Mouse (Mus musculus): ENCODE data around the gene Map4k2. TPM values are rescaled to one million over a fixed set of nuclear protein-coding genes. Genes with fewer than 3 reads are reported as not detected.
A peak's percentile ranks its signal among the peaks of the same experiment; 100 is the strongest.

Map4k2 gene
- total and polyA plus RNA-seq, 3 experiments: 55.5 to 119 (median 95.2) TPM

DNA sequence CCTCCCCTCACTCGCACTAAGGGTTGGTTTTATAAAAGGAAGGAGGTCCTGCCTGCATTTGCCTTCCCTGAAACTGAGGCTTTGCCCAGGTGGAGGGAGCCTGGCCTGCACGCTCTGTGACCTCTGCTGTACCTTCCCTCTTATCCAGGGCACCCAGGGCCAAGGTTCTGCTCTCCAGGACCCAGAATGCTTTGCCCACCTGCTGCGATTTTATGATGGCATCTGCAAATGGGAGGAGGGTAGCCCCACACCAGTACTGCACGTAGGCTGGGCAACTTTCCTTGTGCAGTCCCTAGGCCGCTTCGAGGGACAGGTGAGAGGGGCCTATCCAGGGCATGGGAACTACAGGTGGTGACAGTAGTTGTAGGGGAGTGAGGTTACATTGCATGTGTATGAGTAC, 1.7 kb upstream of the Map4k2 start:
- DNase-seq (ENCODE audit: extremely low read depth): no peak
- Histone ChIP-seq H3K9me3 (replicated peaks; ENCODE audit: low read length) (no peaks in the 10 kb centered on the region), H3K79me2 (replicated peaks; ENCODE audit: control insufficient read depth, extremely low read depth, insufficient read depth, poor library complexity, severe bottlenecking) (peaks cover 30% of the 10 kb centered on the region), H3K36me3 (replicated peaks in 1 of 2; ENCODE audit: control insufficient read depth in 1 of 2, insufficient read depth in 1 of 2, low read length in 1 of 2) (peaks cover 39 to 53% of the 10 kb centered on the region in 2 experiments), H3K4me1 (ENCODE audit: control insufficient read depth in 1 of 2, insufficient read depth in 2 of 2) (peaks cover 40 to 61% of the 10 kb centered on the region in 2 experiments), H3K9ac (ENCODE audit: insufficient read depth, low read depth) (peak overlapping the region; percentile 79), H3K4me3 (replicated peaks in 1 of 3; ENCODE audit: low read depth in 2 of 3, low read length in 2 of 3, poor library complexity in 1 of 3) (peak overlapping the region in 2 of 3 experiments; percentile 55 to 61), H3K27me3 (replicated peaks) (no peaks in the 10 kb centered on the region), H3K4me2 (ENCODE audit: insufficient read depth, low read depth, poor library complexity, severe bottlenecking) (peak overlapping the region; percentile 66), H3K27ac (ENCODE audit: insufficient read depth, low read depth) (peak overlapping the region; percentile 99)
- TF ChIP-seq E2F4 (IDR thresholded peaks at IDR 0.05; ENCODE audit: insufficient replicate concordance, low read depth, low read length) (no peak), RAD21 (IDR thresholded peaks at IDR 0.05; ENCODE audit: low read depth, low read length) (no peak), GABPA (IDR thresholded peaks at IDR 0.05; ENCODE audit: insufficient replicate concordance, low read depth, low read length) (no peak), ZKSCAN1 (IDR thresholded peaks at IDR 0.05; ENCODE audit: borderline replicate concordance, low read depth, low read length) (no peak), RCOR1 (conservative IDR thresholded peaks at IDR 0.05; ENCODE audit: low read depth, low read length) (no peak)
- in situ Hi-C loops (cut with MboI; ENCODE audit: low pct_ligation_motif_present, low pct_unique_long_range_greater_than_20kb, low sequenced_read_pairs) (no loop called here), dilution Hi-C loops (cut with MboI; ENCODE audit: extremely low pct_ligation_motif_present, extremely low pct_unique_long_range_greater_than_20kb, low sequenced_read_pairs) (no loop called here)

GRCm38 (mm10) chr19:6339890-6340504, 938 bp upstream of the Map4k2 start:
- in situ Hi-C loops (cut with MboI; ENCODE audit: low pct_ligation_motif_present, low pct_unique_long_range_greater_than_20kb, low sequenced_read_pairs) (no loop called here), dilution Hi-C loops (cut with MboI; ENCODE audit: extremely low pct_ligation_motif_present, extremely low pct_unique_long_range_greater_than_20kb, low sequenced_read_pairs) (no loop called here)
- peaks cover 30% of the 10 kb centered on the region for H3K79me2 ChIP-seq (replicated peaks; ENCODE audit: control insufficient read depth, extremely low read depth, insufficient read depth, poor library complexity, severe bottlenecking)
- peaks cover 47 to 61% of the 10 kb centered on the region in 2 experiments for H3K36me3 ChIP-seq (replicated peaks in 1 of 2; ENCODE audit: control insufficient read depth in 1 of 2, insufficient read depth in 1 of 2, low read length in 1 of 2)
- peaks cover 37 to 65% of the 10 kb centered on the region in 2 experiments for H3K4me1 ChIP-seq (ENCODE audit: control insufficient read depth in 1 of 2, insufficient read depth in 2 of 2)
- peak overlapping the region; percentile 75 for H3K4me2 ChIP-seq (ENCODE audit: insufficient read depth, low read depth, poor library complexity, severe bottlenecking)
- H3K9ac ChIP-seq (ENCODE audit: insufficient read depth, low read depth): peak overlapping the region; percentile 79
- DNase-seq (ENCODE audit: extremely low read depth): peak; percentile 91
- H3K9me3 ChIP-seq (replicated peaks; ENCODE audit: low read length): no peaks in the 10 kb centered on the region
- no peaks in the 10 kb centered on the region for H3K27me3 ChIP-seq (replicated peaks)
- H3K4me3 ChIP-seq (replicated peaks in 1 of 3; ENCODE audit: low read depth in 2 of 3, low read length in 2 of 3, poor library complexity in 1 of 3): peak overlapping the region; percentile 42 to 61 (median 55)
- peak overlapping the region; percentile 99 for H3K27ac ChIP-seq (ENCODE audit: insufficient read depth, low read depth)
- TF ChIP-seq USF2 (conservative IDR thresholded peaks at IDR 0.05; ENCODE audit: low read depth, low read length): no peak
- no peak for TF ChIP-seq RCOR1 (conservative IDR thresholded peaks at IDR 0.05; ENCODE audit: low read depth, low read length)
- TF ChIP-seq MAZ (IDR thresholded peaks at IDR 0.05; ENCODE audit: low read depth, low read length): no peak
- peak; percentile 54 for TF ChIP-seq RAD21 (IDR thresholded peaks at IDR 0.05; ENCODE audit: low read depth, low read length)
- TF ChIP-seq ZKSCAN1 (IDR thresholded peaks at IDR 0.05; ENCODE audit: borderline replicate concordance, low read depth, low read length): no peak
- TF ChIP-seq ZC3H11A (IDR thresholded peaks at IDR 0.05; ENCODE audit: low read depth, low read length): no peak
- peak in 1 of 2 experiments; percentile 77; a peak in 2 of 4 replicates for TF ChIP-seq CTCF (conservative IDR thresholded peaks at IDR 0.05 in 1 of 2, IDR thresholded peaks at IDR 0.05 in 1 of 2; ENCODE audit: low read depth in 2 of 2, low read length in 2 of 2)
- 0 out of 2 replicates have a peak, but pooled peaks have one; percentile 66 for TF ChIP-seq TCF12 (IDR thresholded peaks at IDR 0.05; ENCODE audit: low read depth, low read length)
- no peak for TF ChIP-seq JUN (IDR thresholded peaks at IDR 0.05; ENCODE audit: insufficient read depth, low read depth, low read length)
- peak; percentile 4; the same call in 1 of the 2 replicates for TF ChIP-seq SIN3A (IDR thresholded peaks at IDR 0.05; ENCODE audit: low read length)
- TF ChIP-seq UBTF (IDR thresholded peaks at IDR 0.05; ENCODE audit: low read depth, low read length): no peak; the same call in 1 of the 2 replicates
- no peak for TF ChIP-seq PAX5 (IDR thresholded peaks at IDR 0.05; ENCODE audit: low read length)
- TF ChIP-seq ELF1 (IDR thresholded peaks at IDR 0.05; ENCODE audit: low read depth, low read length): peak; percentile 67
- peak; percentile 48 for TF ChIP-seq SMC3 (IDR thresholded peaks at IDR 0.05; ENCODE audit: low read depth, low read length)
- TF ChIP-seq ZMIZ1 (IDR thresholded peaks at IDR 0.05; ENCODE audit: low read depth, low read length): peak; percentile 55; the same call in 1 of the 2 replicates
- TF ChIP-seq NRF1 (IDR thresholded peaks at IDR 0.05; ENCODE audit: low read depth, low read length): peak; percentile 53
- no peak for TF ChIP-seq USF1 (IDR thresholded peaks at IDR 0.05; ENCODE audit: low read depth, low read length)
- peak; percentile 58 for TF ChIP-seq HCFC1 (IDR thresholded peaks at IDR 0.05; ENCODE audit: low read depth, low read length)
- TF ChIP-seq ETS1 (conservative IDR thresholded peaks at IDR 0.05; ENCODE audit: low read depth, low read length): no peak
- TF ChIP-seq GABPA (IDR thresholded peaks at IDR 0.05; ENCODE audit: insufficient replicate concordance, low read depth, low read length): no peak
- no peak for TF ChIP-seq KAT2A (IDR thresholded peaks at IDR 0.05; ENCODE audit: insufficient replicate concordance, low read length)
- TF ChIP-seq POLR2AphosphoS2 (IDR thresholded peaks at IDR 0.05; ENCODE audit: low read depth, low read length): no peak; the same call in 1 of the 2 replicates
- peak; percentile 81 for TF ChIP-seq IRF4 (IDR thresholded peaks at IDR 0.05; ENCODE audit: low read depth, low read length)
- TF ChIP-seq CHD1 (IDR thresholded peaks at IDR 0.05; ENCODE audit: low read depth, low read length): no peak; the same call in 1 of the 2 replicates
- TF ChIP-seq BHLHE40 (IDR thresholded peaks at IDR 0.05; ENCODE audit: low read depth, low read length): peak; percentile 44
- peak; percentile 72; the same call in 1 of the 2 replicates for TF ChIP-seq MEF2A (IDR thresholded peaks at IDR 0.05; ENCODE audit: borderline replicate concordance, low read depth, low read length)
- TF ChIP-seq NELFE (IDR thresholded peaks at IDR 0.05; ENCODE audit: low read depth, low read length): peak; percentile 12; the same call in 1 of the 2 replicates
- no peak for TF ChIP-seq JUND (conservative IDR thresholded peaks at IDR 0.05; ENCODE audit: low read depth, low read length)
- TF ChIP-seq E2F4 (IDR thresholded peaks at IDR 0.05; ENCODE audit: insufficient replicate concordance, low read depth, low read length): no peak
